Mouse (Mus musculus) lung, embryonic 15.5 days (tissue): Measurements from ENCODE around the gene Ivd. TPM values are rescaled to one million over a fixed set of nuclear protein-coding genes. Genes with fewer than 3 reads are reported as not detected.

ENCODE experiments used
- ATAC-seq: fragments of 200-750 bp; cut with Nextera tagmentation; 2 replicates; pipeline ENCODE4 v1.8.0; 2017; ENCODE audit warnings: moderate number of reproducible peaks, borderline replicate concordance; ENCODE audit not compliant: low FRiP score, low TSS enrichment; ENCODE audit errors: extremely low read depth
- H3K27ac ChIP-seq: fragments of 300-500 bp; sonication (generic); 2 replicates; pipeline ENCODE4 v1.5.1; 2015; ENCODE audit warnings: moderate library complexity, mild to moderate bottlenecking, inconsistent platforms
- H3K27me3 ChIP-seq: fragments of 300-500 bp; sonication (generic); 2 replicates; pipeline ENCODE4 v1.6.1; 2015; ENCODE audit warnings: inconsistent platforms
- H3K36me3 ChIP-seq: fragments of 300-500 bp; sonication (generic); 2 replicates; pipeline ENCODE4 v1.6.1; 2015; ENCODE audit warnings: inconsistent platforms
- H3K4me1 ChIP-seq: fragments of 300-500 bp; sonication (generic); 2 replicates; pipeline ENCODE4 v1.6.1; 2015; ENCODE audit warnings: inconsistent platforms
- H3K4me2 ChIP-seq: fragments of 300-500 bp; sonication (generic); 2 replicates; pipeline ENCODE4 v1.6.1; 2015; ENCODE audit warnings: inconsistent platforms, mild to moderate bottlenecking, moderate library complexity
- H3K4me3 ChIP-seq: fragments of 300-500 bp; sonication (generic); 2 replicates; pipeline ENCODE4 v1.5.1; 2015; ENCODE audit warnings: mild to moderate bottlenecking, inconsistent platforms
- H3K9ac ChIP-seq: fragments of 300-500 bp; sonication (generic); 2 replicates; pipeline ENCODE4 v1.6.1; 2015; ENCODE audit warnings: inconsistent platforms
- H3K9me3 ChIP-seq: fragments of 300-500 bp; sonication (generic); 2 replicates; pipeline ENCODE4 v1.6.1; 2016; ENCODE audit warnings: inconsistent platforms
- WGBS: fragments of 180-500 bp; shearing (Covaris S2); methylation state at CpG from one replicate; pipeline ENCODE4 v1.1.7; 2015; 5-methylcytosine and 5-hydroxymethylcytosine counted together
- polyA plus RNA-seq: library from polyadenylated mRNA; unstranded; fragments of >200 nt; fragmentation: Nextera tagmentation; extraction: Ambion mirVana; gene quantifications from 2 replicates; pipeline ENCODE4 v1.2.1, GENCODE M21; 2015

The Ivd gene
- polyA plus RNA-seq, 1 experiment from 2014 or later, result 86.2 TPM

DNA sequence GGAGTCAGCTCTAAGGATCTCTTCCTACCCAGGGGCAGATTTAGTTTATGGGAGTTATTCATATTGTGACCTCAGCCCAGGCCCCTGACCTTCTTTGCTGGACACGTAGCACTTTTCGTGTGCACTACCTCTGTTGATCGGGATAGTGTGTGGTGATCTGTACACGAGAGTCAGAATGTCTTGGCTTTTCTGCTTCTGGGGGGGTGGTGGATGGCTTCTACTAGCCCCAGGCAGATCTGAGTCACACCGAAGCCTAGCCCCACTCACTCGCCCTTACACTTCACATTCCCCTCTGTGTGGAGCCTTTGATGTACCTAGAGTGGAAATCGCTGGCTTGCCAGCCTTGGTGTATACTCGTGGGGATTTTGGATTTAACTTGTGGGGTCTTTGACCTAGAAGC, 51.0 kb downstream of the Ivd start:
- H3K27ac ChIP-seq, result no peak overlapping the region
- no peak for ATAC-seq
- no peaks in the 10 kb centered on the region for H3K27me3 ChIP-seq
- 58% methylated on average over 8 of the region's 8 CpGs for WGBS
- H3K4me1 ChIP-seq, result peaks cover 10% of the 10 kb centered on the region
- no peaks in the 10 kb centered on the region for H3K9me3 ChIP-seq
- H3K4me2 ChIP-seq, result no peak overlapping the region
- no peak overlapping the region for H3K9ac ChIP-seq
- no peak overlapping the region for H3K4me3 ChIP-seq
- H3K36me3 ChIP-seq, result no peaks in the 10 kb centered on the region

DNA sequence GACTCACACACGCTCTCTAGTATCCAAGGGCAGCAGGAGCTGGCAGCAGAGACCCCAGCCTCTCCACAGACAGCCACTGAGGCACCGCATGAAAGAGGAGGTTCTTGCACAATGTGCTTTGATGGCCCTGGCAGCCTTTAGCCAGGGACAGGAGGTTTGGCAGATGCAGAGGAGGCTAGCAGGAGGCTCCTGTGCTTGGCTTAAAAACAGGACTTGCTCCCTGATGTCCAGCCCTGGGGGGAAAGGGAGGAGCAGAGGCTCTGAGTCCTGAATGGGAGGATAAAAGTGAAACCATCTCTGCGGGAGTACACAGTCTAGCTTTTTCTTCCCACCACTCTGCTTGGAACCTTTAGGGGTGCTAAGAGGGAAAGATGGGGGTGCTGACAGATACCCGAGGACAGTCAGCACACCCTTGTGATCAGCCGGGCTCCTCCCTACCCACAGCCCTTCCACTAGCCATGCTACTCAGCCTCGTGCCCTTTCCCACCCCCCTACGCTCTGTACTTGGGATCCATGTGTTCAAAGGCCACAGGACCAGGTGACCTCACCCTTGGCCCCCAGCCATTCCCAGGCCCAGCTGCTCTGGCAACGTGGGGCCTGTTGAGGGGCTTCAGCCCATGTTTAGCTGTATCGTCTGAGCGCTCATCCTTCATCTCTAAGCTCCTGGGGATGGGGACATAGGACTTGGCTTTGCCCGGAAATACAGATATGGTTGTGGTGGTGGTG, 52.0 kb downstream of the Ivd start:
- H3K4me1 ChIP-seq, result peaks cover 16% of the 10 kb centered on the region
- 45% methylated on average over 11 of the region's 11 CpGs for WGBS
- no peaks in the 10 kb centered on the region for H3K36me3 ChIP-seq
- no peak overlapping the region for H3K4me3 ChIP-seq
- no peak overlapping the region for H3K4me2 ChIP-seq
- ATAC-seq, result no peak
- H3K27ac ChIP-seq, result no peak overlapping the region
- no peaks in the 10 kb centered on the region for H3K27me3 ChIP-seq
- H3K9ac ChIP-seq, result no peak overlapping the region
- H3K9me3 ChIP-seq, result no peaks in the 10 kb centered on the region

DNA sequence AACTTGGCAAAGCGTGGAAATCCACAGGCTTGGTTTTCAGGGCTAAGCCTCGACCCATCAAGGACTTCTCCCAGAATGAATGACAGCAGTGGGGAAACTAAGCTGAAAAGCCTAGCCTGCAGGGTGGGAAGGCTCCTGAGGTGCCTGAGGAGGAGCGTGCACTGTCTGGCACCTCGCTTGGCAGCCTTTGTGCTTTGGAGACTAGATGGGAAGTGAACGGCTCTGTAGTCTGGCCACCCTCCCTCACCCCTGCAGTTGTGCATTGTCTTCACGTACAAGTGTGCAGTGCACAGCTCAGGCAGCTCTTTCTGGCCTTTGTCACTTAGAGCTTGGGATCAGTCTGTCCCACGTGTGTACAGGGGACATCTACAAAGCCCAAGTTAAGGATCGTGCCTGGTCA, 52.9 kb downstream of the Ivd start:
- no peak for ATAC-seq
- H3K27me3 ChIP-seq, result no peaks in the 10 kb centered on the region
- no peak overlapping the region for H3K4me3 ChIP-seq
- no peak overlapping the region for H3K27ac ChIP-seq
- H3K4me2 ChIP-seq, result no peak overlapping the region
- no peaks in the 10 kb centered on the region for H3K36me3 ChIP-seq
- no peak overlapping the region for H3K9ac ChIP-seq
- H3K9me3 ChIP-seq, result no peaks in the 10 kb centered on the region
- 57% methylated on average over 8 of the region's 8 CpGs for WGBS
- peaks cover 16% of the 10 kb centered on the region for H3K4me1 ChIP-seq

DNA sequence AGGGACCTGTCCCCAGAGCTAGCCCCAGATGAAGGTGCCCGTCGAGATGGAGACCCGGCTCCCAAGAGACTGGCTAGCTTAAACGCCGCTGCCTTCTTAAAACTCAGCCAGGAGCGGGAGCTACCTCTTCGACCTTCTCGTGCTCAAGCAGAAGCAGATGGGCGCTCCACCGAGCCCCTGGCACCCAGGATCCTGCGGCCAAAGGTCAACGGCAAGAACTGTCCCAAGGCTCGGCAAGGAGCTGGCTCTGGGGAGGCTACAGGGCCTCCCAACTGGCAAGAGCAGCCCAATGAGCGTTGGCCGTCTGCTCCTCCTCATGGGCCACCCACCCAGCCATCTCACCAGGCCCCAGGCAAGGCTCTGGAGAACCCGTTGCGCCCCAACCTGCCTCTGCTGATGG, 54.7 kb downstream of the Ivd start:
- H3K9ac ChIP-seq, result no peak overlapping the region

DNA sequence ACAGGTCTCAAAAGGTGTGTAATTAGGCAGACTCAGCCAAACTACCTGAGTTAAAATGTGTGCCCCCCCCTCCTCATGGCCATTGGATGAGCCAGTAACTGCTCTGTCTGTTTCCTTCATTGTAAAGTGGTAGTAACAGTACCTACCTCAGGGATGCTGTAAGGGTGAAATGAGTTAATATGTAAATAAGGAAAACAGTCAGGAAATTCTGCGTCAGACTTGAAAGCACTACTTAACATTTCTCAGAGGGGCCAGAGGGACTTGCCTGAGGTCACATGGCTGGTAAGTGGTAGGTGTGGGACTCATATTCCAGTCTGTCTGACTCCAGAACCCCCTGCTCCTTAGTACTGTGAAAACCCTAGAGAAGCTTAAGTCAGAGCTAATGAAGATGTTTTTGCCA, 56.8 kb downstream of the Ivd start:
- no peaks in the 10 kb centered on the region for H3K27me3 ChIP-seq
- no peak overlapping the region for H3K27ac ChIP-seq
- peaks cover 19% of the 10 kb centered on the region for H3K36me3 ChIP-seq
- H3K4me2 ChIP-seq, result no peak overlapping the region
- no peak overlapping the region for H3K9ac ChIP-seq
- H3K9me3 ChIP-seq, result no peaks in the 10 kb centered on the region
- ATAC-seq, result no peak
- peaks cover 14% of the 10 kb centered on the region for H3K4me1 ChIP-seq
- H3K4me3 ChIP-seq, result no peak overlapping the region
- WGBS, result 45% methylated on average over 1 of the region's 1 CpGs

More for the DNA sequence above, 54.7 kb downstream of the Ivd start:
- no peak overlapping the region for H3K4me2 ChIP-seq
- H3K36me3 ChIP-seq, result peaks cover 7% of the 10 kb centered on the region
- 89% methylated on average over 17 of the region's 17 CpGs for WGBS
- no peak overlapping the region for H3K4me3 ChIP-seq
- ATAC-seq, result no peak
- H3K27ac ChIP-seq, result no peak overlapping the region
- H3K4me1 ChIP-seq, result peaks cover 16% of the 10 kb centered on the region
- no peaks in the 10 kb centered on the region for H3K27me3 ChIP-seq
- no peaks in the 10 kb centered on the region for H3K9me3 ChIP-seq

DNA sequence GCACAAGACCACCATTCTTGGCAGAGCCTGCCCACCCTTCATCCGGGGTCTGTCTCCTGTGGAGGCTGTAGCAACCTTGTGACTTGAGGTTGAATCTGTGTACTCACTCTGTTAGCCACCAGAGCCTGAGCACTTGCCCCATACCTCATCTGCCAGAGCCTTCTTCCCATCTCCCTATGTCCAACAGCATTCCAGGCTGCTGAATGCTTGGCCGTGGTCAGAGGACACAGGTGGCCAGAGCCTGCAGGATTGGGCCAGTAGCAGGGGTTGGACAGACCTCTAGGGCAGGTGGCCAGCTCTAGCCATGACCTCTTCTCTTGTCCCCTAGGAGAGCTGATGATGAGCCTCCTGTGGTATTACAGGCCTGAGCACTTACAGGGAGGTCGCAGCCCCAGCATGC, 58.7 kb downstream of the Ivd start:
- Histone ChIP-seq H3K27me3 (no peaks in the 10 kb centered on the region), H3K27ac (no peak overlapping the region), H3K36me3 (peaks cover 22% of the 10 kb centered on the region), H3K9me3 (no peaks in the 10 kb centered on the region), H3K4me3 (no peak overlapping the region), H3K4me1 (peaks cover 10% of the 10 kb centered on the region; the same call in 1 of the 2 replicates), H3K9ac (no peak overlapping the region), H3K4me2 (no peak overlapping the region)
- ATAC-seq, result no peak
- 74% methylated on average over 3 of the region's 3 CpGs for WGBS

DNA sequence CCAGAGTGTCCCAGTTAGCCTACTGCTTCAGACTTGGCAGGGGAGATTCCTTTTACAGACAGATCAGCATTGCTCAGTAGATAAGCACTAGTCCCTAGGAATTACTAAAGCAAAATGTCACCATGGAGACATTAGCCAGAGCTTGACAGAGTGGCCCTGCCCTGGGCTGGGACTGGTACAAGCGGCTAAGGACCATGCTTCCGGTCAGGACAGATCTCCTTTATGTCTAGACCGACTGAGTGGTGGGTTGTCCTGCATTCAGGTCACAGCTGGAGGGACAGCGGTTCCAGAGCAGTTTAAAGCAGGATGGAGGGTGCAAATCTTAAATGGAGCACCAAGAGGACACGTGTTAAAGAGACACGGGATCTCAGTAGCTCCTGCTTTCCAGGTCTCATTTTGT, 64.2 kb downstream of the Ivd start:
- Histone ChIP-seq H3K27ac (peak overlapping the region; percentile 78), H3K4me2 (peak overlapping the region; percentile 91), H3K27me3 (no peaks in the 10 kb centered on the region), H3K36me3 (peaks cover 17% of the 10 kb centered on the region), H3K9me3 (no peaks in the 10 kb centered on the region), H3K4me1 (peaks cover 31% of the 10 kb centered on the region), H3K9ac (peak overlapping the region; percentile 84), H3K4me3 (peak overlapping the region; percentile 90)
- peak; percentile 41 for ATAC-seq
- WGBS, result under 1% methylated on average over 6 of the region's 6 CpGs

DNA sequence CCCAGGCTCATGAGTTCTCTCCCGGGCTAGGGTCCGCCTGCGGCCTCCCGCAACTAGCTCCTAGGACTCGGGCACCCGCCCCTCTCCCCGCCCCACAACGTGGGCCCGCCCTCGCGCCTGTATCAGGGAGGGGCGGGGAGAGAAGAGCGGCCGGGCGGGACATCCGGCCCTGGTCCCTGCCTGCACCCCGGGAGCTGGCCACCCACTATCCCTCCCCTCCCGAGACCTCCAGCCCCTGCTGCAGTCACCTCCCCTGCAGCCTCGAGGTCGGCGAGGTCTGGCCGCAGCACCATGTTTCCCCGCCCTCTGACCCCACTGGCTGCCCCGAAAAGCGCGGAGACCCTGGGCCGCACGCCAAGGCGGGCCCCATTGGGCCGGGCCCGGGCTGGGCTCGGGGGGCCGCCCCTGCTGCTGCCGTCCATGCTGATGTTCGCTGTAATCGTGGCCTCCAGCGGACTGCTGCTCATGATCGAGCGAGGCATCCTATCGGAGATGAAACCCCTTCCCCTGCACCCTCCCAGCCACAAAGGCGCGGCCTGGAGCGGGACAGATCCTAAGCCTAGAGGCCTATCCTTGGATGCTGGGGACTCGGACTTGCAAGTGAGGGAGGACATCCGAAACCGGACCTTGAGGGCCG, 64.7 kb downstream of the Ivd start, which contains the start of gene Chst14:
Chst14 (plus strand) TSS at position 136 of the 637 bp plus-strand sequence.
- under 1% methylated on average over 41 of the region's 47 CpGs for WGBS
- Histone ChIP-seq H3K9me3 (no peaks in the 10 kb centered on the region), H3K27ac (peak within 1 kb of the TSS; percentile 78), H3K36me3 (peaks cover 14% of the 10 kb centered on the region), H3K4me2 (peak within 1 kb of the TSS; percentile 91), H3K27me3 (no peaks in the 10 kb centered on the region), H3K9ac (peak within 1 kb of the TSS; percentile 84), H3K4me3 (peak within 1 kb of the TSS; percentile 90), H3K4me1 (peaks cover 31% of the 10 kb centered on the region)
- peak; percentile 95 for ATAC-seq

DNA sequence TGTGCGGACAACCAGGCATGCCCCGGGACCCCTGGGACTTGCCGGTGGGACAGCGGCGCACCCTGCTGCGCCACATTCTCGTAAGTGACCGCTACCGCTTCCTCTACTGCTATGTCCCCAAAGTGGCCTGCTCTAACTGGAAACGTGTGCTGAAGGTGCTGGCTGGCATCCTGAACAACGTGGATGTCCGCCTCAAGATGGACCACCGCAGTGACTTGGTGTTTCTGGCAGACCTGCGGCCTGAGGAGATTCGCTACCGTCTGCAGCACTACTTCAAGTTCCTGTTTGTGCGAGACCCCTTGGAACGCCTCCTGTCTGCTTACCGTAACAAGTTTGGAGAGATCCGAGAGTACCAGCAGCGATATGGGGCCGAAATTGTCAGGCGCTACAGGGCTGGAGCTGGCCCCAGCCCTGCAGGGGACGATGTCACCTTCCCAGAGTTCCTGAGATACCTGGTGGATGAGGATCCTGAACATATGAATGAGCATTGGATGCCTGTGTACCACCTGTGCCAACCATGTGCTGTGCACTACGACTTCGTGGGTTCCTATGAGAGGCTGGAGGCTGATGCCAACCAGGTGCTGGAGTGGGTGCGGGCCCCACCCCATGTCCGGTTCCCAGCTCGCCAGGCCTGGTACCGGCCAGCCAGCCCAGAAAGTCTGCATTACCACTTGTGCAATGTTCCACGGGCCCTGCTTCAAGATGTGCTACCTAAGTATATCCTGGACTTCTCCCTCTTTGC, 65.4 kb downstream of the Ivd start:
- peaks cover 31% of the 10 kb centered on the region for H3K4me1 ChIP-seq
- peak overlapping the region; percentile 90 for H3K4me3 ChIP-seq
- no peaks in the 10 kb centered on the region for H3K9me3 ChIP-seq
- ATAC-seq, result no peak
- no peaks in the 10 kb centered on the region for H3K27me3 ChIP-seq
- H3K9ac ChIP-seq, result peak overlapping the region; percentile 84
- peaks cover 9% of the 10 kb centered on the region for H3K36me3 ChIP-seq
- peak overlapping the region; percentile 78 for H3K27ac ChIP-seq
- peak overlapping the region; percentile 91 for H3K4me2 ChIP-seq
- WGBS, result 25% methylated on average over 31 of the region's 31 CpGs

Other genes with a start within 250 kb of the Ivd start
- 1.6 and 2.2 TPM in 2 replicates for gene Pak6, start 198.7 kb upstream of the Ivd start, polyA plus RNA-seq
- 0.10 and 0.12 TPM in 2 replicates for gene Ankrd63, start 158.0 kb upstream of the Ivd start, polyA plus RNA-seq
- gene Plcb2, start 133.5 kb upstream of the Ivd start, polyA plus RNA-seq, result 1.5 and 2.5 TPM in 2 replicates
- gene Inafm2, start 116.2 kb upstream of the Ivd start, polyA plus RNA-seq, result 18.3 and 18.4 TPM in 2 replicates
- gene Ccdc9b, start 99.3 kb upstream of the Ivd start, polyA plus RNA-seq, result 0.98 and 1.2 TPM in 2 replicates
- not detected in 2 replicates for gene Phgr1, start 89.2 kb upstream of the Ivd start, polyA plus RNA-seq
- 0.76 and 0.89 TPM in 2 replicates for gene Disp2, start 82.2 kb upstream of the Ivd start, polyA plus RNA-seq
- gene Knstrn, start 48.0 kb upstream of the Ivd start, polyA plus RNA-seq, result 134 TPM in 2 replicates
- 3.6 and 4.3 TPM in 2 replicates for gene Bahd1, start 38.4 kb downstream of the Ivd start, polyA plus RNA-seq
- 31.7 and 35.2 TPM in 2 replicates for gene Chst14, start 64.5 kb downstream of the Ivd start, polyA plus RNA-seq
- gene Ccdc32, start 167.4 kb downstream of the Ivd start, polyA plus RNA-seq, result 22.7 and 24.3 TPM in 2 replicates
- gene Rpusd2, start 172.8 kb downstream of the Ivd start, polyA plus RNA-seq, result 3.3 and 4.1 TPM in 2 replicates
- 64.0 and 70.3 TPM in 2 replicates for gene Knl1, start 185.2 kb downstream of the Ivd start, polyA plus RNA-seq